Mouse (Mus musculus) ovary, postnatal 14 days (tissue): Measurements from ENCODE around the gene Nfkbie.
A peak's percentile ranks its signal among the peaks of the same experiment; 100 is the strongest.

ENCODE experiments used
- DNase-seq: peaks from one replicate; pipeline ENCODE4 v3.0.0; 2022; ENCODE audit warnings: low spot score

Nfkbie gene

GRCm38 (mm10) chr17:45582715-45583355 is 27.3 kb downstream of the Nfkbie start:
- DNase-seq = no peak

- peak; percentile 82 for DNase-seq
Measured at GRCm38 (mm10) chr17:45584096-45584896, 28.8 kb downstream of the Nfkbie start.

- peak; percentile 82 for DNase-seq
Measured at GRCm38 (mm10) chr17:45584939-45585678, 29.6 kb downstream of the Nfkbie start.

GRCm38 (mm10) chr17:45585725-45586448 is 30.4 kb downstream of the Nfkbie start:
- DNase-seq = no peak

- DNase-seq = no peak
Measured at GRCm38 (mm10) chr17:45586449-45586837, 30.9 kb downstream of the Nfkbie start.

GRCm38 (mm10) chr17:45588370-45588769 is 32.9 kb downstream of the Nfkbie start:
- no peak for DNase-seq

- no peak for DNase-seq
Measured at GRCm38 (mm10) chr17:45589236-45589635, 33.7 kb downstream of the Nfkbie start.

- no peak for DNase-seq
Measured at GRCm38 (mm10) chr17:45589844-45590243, 34.3 kb downstream of the Nfkbie start.

- DNase-seq = no peak
Measured at GRCm38 (mm10) chr17:45590410-45590809, 34.9 kb downstream of the Nfkbie start.

GRCm38 (mm10) chr17:45591701-45592605 is 36.5 kb downstream of the Nfkbie start:
- no peak for DNase-seq

GRCm38 (mm10) chr17:45592606-45593431 is 37.3 kb downstream of the Nfkbie start:
- DNase-seq = no peak

GRCm38 (mm10) chr17:45593479-45593878 is 38.0 kb downstream of the Nfkbie start:
- no peak for DNase-seq

GRCm38 (mm10) chr17:45594195-45594594 is 38.7 kb downstream of the Nfkbie start:
- no peak for DNase-seq

- DNase-seq = peak; percentile 70
Measured at GRCm38 (mm10) chr17:45594881-45595735, 39.6 kb downstream of the Nfkbie start.

GRCm38 (mm10) chr17:45595736-45596390 is 40.4 kb downstream of the Nfkbie start:
- no peak for DNase-seq

GRCm38 (mm10) chr17:45596631-45597396 is 41.3 kb downstream of the Nfkbie start:
- peak; percentile 70 for DNase-seq

- no peak for DNase-seq
Measured at GRCm38 (mm10) chr17:45597787-45598186, 42.3 kb downstream of the Nfkbie start.

GRCm38 (mm10) chr17:45598376-45598775 is 42.9 kb downstream of the Nfkbie start:
- DNase-seq = no peak
